Mouse (Mus musculus): ENCODE measurements at regions not wholly inside any gene's neighbourhood (a gene's known extent, or its start where the extent isn't known, plus 50 kb on each side); places are given as distances from the start of the nearest gene placed in this dataset.

GRCm38 (mm10) chr3:101749841-101750240 is 98.9 kb downstream of the Mab21l3 start:
- Histone ChIP-seq H3K27me3 (no peaks in the 10 kb centered on the region), H3K36me3 (no peaks in the 10 kb centered on the region), H3K9me3 (peaks cover 4% of the 10 kb centered on the region; the same call in 1 of the 2 replicates), H3K4me1 (no peaks in the 10 kb centered on the region), H3K4me3 (no peak overlapping the region), H3K27ac (no peak overlapping the region), H3K4me2 (replicated peaks) (no peak overlapping the region), H3K9ac (no peak overlapping the region)
- ATAC-seq (ENCODE audit: insufficient number of reproducible peaks, insufficient read depth, low FRiP score, low TSS enrichment): no peak
- WGBS: 67% methylated on average over 3 of the region's 3 CpGs

GRCm38 (mm10) chr3:101749031-101749632 is 99.6 kb downstream of the Mab21l3 start:
- Histone ChIP-seq H3K9me3 (peaks cover 4% of the 10 kb centered on the region; the same call in 1 of the 2 replicates), H3K4me1 (no peaks in the 10 kb centered on the region), H3K4me2 (replicated peaks) (no peak overlapping the region), H3K27ac (no peak overlapping the region), H3K27me3 (no peaks in the 10 kb centered on the region), H3K9ac (no peak overlapping the region), H3K36me3 (no peaks in the 10 kb centered on the region), H3K4me3 (no peak overlapping the region)
- no peak for ATAC-seq (ENCODE audit: insufficient number of reproducible peaks, insufficient read depth, low FRiP score, low TSS enrichment)
- whole genome bisulfite sequencing: 62% methylated on average over 3 of the region's 3 CpGs

- no peak overlapping the region for H3K4me2 ChIP-seq (replicated peaks)
- 58% methylated on average over 4 of the region's 4 CpGs for WGBS
- no peak overlapping the region for H3K4me3 ChIP-seq
- no peak for ATAC-seq (ENCODE audit: insufficient number of reproducible peaks, insufficient read depth, low FRiP score, low TSS enrichment)
- no peaks in the 10 kb centered on the region for H3K27me3 ChIP-seq
- no peak overlapping the region for H3K9ac ChIP-seq
- no peaks in the 10 kb centered on the region for H3K9me3 ChIP-seq
- no peak overlapping the region for H3K27ac ChIP-seq
- no peaks in the 10 kb centered on the region for H3K4me1 ChIP-seq
- no peaks in the 10 kb centered on the region for H3K36me3 ChIP-seq
Observed at GRCm38 (mm10) chr3:101748186-101748585, 100.6 kb downstream of the Mab21l3 start.

- H3K27ac ChIP-seq: no peak overlapping the region
- H3K4me2 ChIP-seq (replicated peaks): no peak overlapping the region
- H3K9ac ChIP-seq: no peak overlapping the region
- H3K27me3 ChIP-seq: no peaks in the 10 kb centered on the region
- no peaks in the 10 kb centered on the region for H3K9me3 ChIP-seq
- H3K4me1 ChIP-seq: no peaks in the 10 kb centered on the region
- H3K4me3 ChIP-seq: no peak overlapping the region
- H3K36me3 ChIP-seq: no peaks in the 10 kb centered on the region
- no peak for ATAC-seq (ENCODE audit: insufficient number of reproducible peaks, insufficient read depth, low FRiP score, low TSS enrichment)
- WGBS: 88% methylated on average over 4 of the region's 4 CpGs
Observed at GRCm38 (mm10) chr3:101740906-101741305, 107.9 kb downstream of the Mab21l3 start.

- Histone ChIP-seq H3K4me1 (no peaks in the 10 kb centered on the region), H3K9me3 (peaks cover 9% of the 10 kb centered on the region; the same call in 1 of the 2 replicates), H3K4me3 (no peak overlapping the region), H3K9ac (no peak overlapping the region), H3K27ac (no peak overlapping the region), H3K27me3 (no peaks in the 10 kb centered on the region), H3K36me3 (no peaks in the 10 kb centered on the region), H3K4me2 (replicated peaks) (no peak overlapping the region)
- no peak for ATAC-seq (ENCODE audit: insufficient number of reproducible peaks, insufficient read depth, low FRiP score, low TSS enrichment)
- WGBS: 87% methylated on average over 6 of the region's 6 CpGs
Observed at GRCm38 (mm10) chr3:101737197-101737596, 111.6 kb downstream of the Mab21l3 start.

GRCm38 (mm10) chr3:101729044-101729443 is 119.7 kb downstream of the Mab21l3 start:
- Histone ChIP-seq H3K4me1 (no peaks in the 10 kb centered on the region), H3K4me2 (replicated peaks) (no peak overlapping the region), H3K27me3 (no peaks in the 10 kb centered on the region), H3K36me3 (no peaks in the 10 kb centered on the region), H3K27ac (no peak overlapping the region), H3K4me3 (no peak overlapping the region), H3K9ac (no peak overlapping the region), H3K9me3 (peaks cover 9% of the 10 kb centered on the region; the same call in 1 of the 2 replicates)
- no peak for ATAC-seq (ENCODE audit: insufficient number of reproducible peaks, insufficient read depth, low FRiP score, low TSS enrichment)
- WGBS: 79% methylated on average over 3 of the region's 3 CpGs

- Histone ChIP-seq H3K9me3 (no peaks in the 10 kb centered on the region), H3K9ac (no peak overlapping the region), H3K27me3 (no peaks in the 10 kb centered on the region), H3K36me3 (no peaks in the 10 kb centered on the region), H3K4me2 (replicated peaks) (no peak overlapping the region), H3K4me3 (no peak overlapping the region), H3K27ac (no peak overlapping the region), H3K4me1 (no peaks in the 10 kb centered on the region)
- no peak for ATAC-seq (ENCODE audit: insufficient number of reproducible peaks, insufficient read depth, low FRiP score, low TSS enrichment)
- 37% methylated on average over 6 of the region's 6 CpGs for WGBS
Observed at GRCm38 (mm10) chr3:101722926-101723325, 118.4 kb upstream of the Atp1a1 start.

- Histone ChIP-seq H3K36me3 (no peaks in the 10 kb centered on the region), H3K4me2 (replicated peaks) (no peak overlapping the region), H3K9me3 (no peaks in the 10 kb centered on the region), H3K9ac (no peak overlapping the region), H3K27ac (no peak overlapping the region), H3K4me1 (no peaks in the 10 kb centered on the region), H3K4me3 (no peak overlapping the region), H3K27me3 (no peaks in the 10 kb centered on the region)
- 91% methylated on average over 4 of the region's 4 CpGs for WGBS
- no peak for ATAC-seq (ENCODE audit: insufficient number of reproducible peaks, insufficient read depth, low FRiP score, low TSS enrichment)
Observed at GRCm38 (mm10) chr3:101722001-101722400, 117.5 kb upstream of the Atp1a1 start.

GRCm38 (mm10) chr3:101715416-101715815 is 110.9 kb upstream of the Atp1a1 start:
- Histone ChIP-seq H3K36me3 (no peaks in the 10 kb centered on the region), H3K4me3 (no peak overlapping the region), H3K9me3 (no peaks in the 10 kb centered on the region), H3K9ac (no peak overlapping the region), H3K4me1 (peaks cover 40% of the 10 kb centered on the region), H3K27ac (no peak overlapping the region), H3K27me3 (peaks cover 7% of the 10 kb centered on the region; the same call in 1 of the 2 replicates), H3K4me2 (replicated peaks) (no peak overlapping the region)
- ATAC-seq (ENCODE audit: insufficient number of reproducible peaks, insufficient read depth, low FRiP score, low TSS enrichment): no peak

GRCm38 (mm10) chr3:101714810-101715209 is 110.3 kb upstream of the Atp1a1 start:
- no peak overlapping the region for H3K27ac ChIP-seq
- peaks cover 40% of the 10 kb centered on the region for H3K4me1 ChIP-seq
- H3K36me3 ChIP-seq: no peaks in the 10 kb centered on the region
- no peak overlapping the region for H3K9ac ChIP-seq
- no peaks in the 10 kb centered on the region for H3K9me3 ChIP-seq
- H3K4me3 ChIP-seq: no peak overlapping the region
- H3K27me3 ChIP-seq: peaks cover 7% of the 10 kb centered on the region; the same call in 1 of the 2 replicates
- WGBS: 67% methylated on average over 5 of the region's 5 CpGs
- no peak for ATAC-seq (ENCODE audit: insufficient number of reproducible peaks, insufficient read depth, low FRiP score, low TSS enrichment)
- H3K4me2 ChIP-seq (replicated peaks): no peak overlapping the region

GRCm38 (mm10) chr3:101713669-101714068 is 109.2 kb upstream of the Atp1a1 start:
- ATAC-seq (ENCODE audit: insufficient number of reproducible peaks, insufficient read depth, low FRiP score, low TSS enrichment): no peak
- peaks cover 40% of the 10 kb centered on the region for H3K4me1 ChIP-seq
- no peaks in the 10 kb centered on the region for H3K9me3 ChIP-seq
- no peaks in the 10 kb centered on the region for H3K36me3 ChIP-seq
- 64% methylated on average over 11 of the region's 11 CpGs for WGBS
- H3K27me3 ChIP-seq: peaks cover 7% of the 10 kb centered on the region; the same call in 1 of the 2 replicates
- H3K4me3 ChIP-seq: no peak overlapping the region
- no peak overlapping the region for H3K9ac ChIP-seq
- H3K27ac ChIP-seq: 0 out of 2 replicates have a peak overlapping the region, but pooled peaks have one; percentile 41
- peak overlapping the region; percentile 34; the same call in 1 of the 2 replicates for H3K4me2 ChIP-seq (replicated peaks)

- Histone ChIP-seq H3K4me3 (no peak overlapping the region), H3K36me3 (no peaks in the 10 kb centered on the region), H3K27me3 (peaks cover 7% of the 10 kb centered on the region; the same call in 1 of the 2 replicates), H3K9me3 (no peaks in the 10 kb centered on the region), H3K4me1 (peaks cover 40% of the 10 kb centered on the region), H3K9ac (no peak overlapping the region), H3K27ac (0 out of 2 replicates have a peak overlapping the region, but pooled peaks have one; percentile 41), H3K4me2 (replicated peaks) (peak overlapping the region; percentile 34)
- 16% methylated on average over 11 of the region's 11 CpGs for WGBS
- no peak for ATAC-seq (ENCODE audit: insufficient number of reproducible peaks, insufficient read depth, low FRiP score, low TSS enrichment)
Observed at GRCm38 (mm10) chr3:101713138-101713638, 108.7 kb upstream of the Atp1a1 start.
